Mouse (Mus musculus) embryonic facial prominence, embryonic 11.5 days (tissue): Measurements from ENCODE around the gene Gm13695. TPM values are rescaled to one million over a fixed set of nuclear protein-coding genes. Genes with fewer than 3 reads are reported as not detected.
"Not testable (repeated sequence)": the region's sequence is repeated elsewhere in the genome, so short reads cannot be mapped to it uniquely, and the experiment has no call there.

ENCODE experiments used
- ATAC-seq: fragments of 200-750 bp; cut with Nextera tagmentation; replicated peaks from 2 replicates; pipeline ENCODE4 v1.8.0; 2017; ENCODE audit warnings: low read depth; ENCODE audit not compliant: insufficient number of reproducible peaks, low FRiP score, low TSS enrichment
- DNase-seq: peaks from one replicate; pipeline ENCODE4 v3.0.0-alpha.2; 2015; ENCODE audit warnings: low spot score
- H3K27ac ChIP-seq: fragments of 300-500 bp; sonication (generic); replicated peaks from 2 replicates; pipeline ENCODE4 v1.5.1; 2014; ENCODE audit warnings: mild to moderate bottlenecking, low read depth, low read length, control low read depth
- H3K27me3 ChIP-seq: fragments of 300-500 bp; sonication (generic); 2 replicates; pipeline ENCODE4 v1.6.1; 2014; ENCODE audit warnings: mild to moderate bottlenecking, low read length, moderate library complexity, mixed read lengths; ENCODE audit not compliant: control insufficient read depth, insufficient read depth
- H3K36me3 ChIP-seq: fragments of 300-500 bp; sonication (generic); replicated peaks from 2 replicates; pipeline ENCODE4 v1.6.1; 2014; ENCODE audit warnings: low read depth, mild to moderate bottlenecking, low read length, moderate library complexity, mixed read lengths; ENCODE audit not compliant: control insufficient read depth, insufficient read depth
- H3K4me1 ChIP-seq: fragments of 300-500 bp; sonication (generic); 2 replicates; pipeline ENCODE4 v1.6.1; 2014; ENCODE audit warnings: low read length, mixed read lengths; ENCODE audit not compliant: control insufficient read depth, insufficient read depth
- H3K4me2 ChIP-seq: fragments of 300-500 bp; sonication (generic); 2 replicates; pipeline ENCODE4 v1.6.1; 2014; ENCODE audit warnings: low read depth, mild to moderate bottlenecking, control low read depth, low read length, moderate library complexity
- H3K4me3 ChIP-seq: fragments of 300-500 bp; sonication (generic); 2 replicates; pipeline ENCODE4 v1.5.1; 2014; ENCODE audit warnings: low read depth, low read length, control low read depth
- H3K9ac ChIP-seq: fragments of 300-500 bp; sonication (generic); replicated peaks from 2 replicates; pipeline ENCODE4 v1.6.1; 2014; ENCODE audit warnings: mild to moderate bottlenecking, control low read depth, low read length
- H3K9me3 ChIP-seq: fragments of 300-500 bp; sonication (generic); replicated peaks from 2 replicates; pipeline ENCODE4 v1.6.1; 2016; ENCODE audit warnings: mild to moderate bottlenecking, low read length, inconsistent platforms, mixed read lengths; ENCODE audit not compliant: control insufficient read depth
- WGBS: fragments of 180-500 bp; shearing (Covaris S2); extraction: QIAGEN DNeasy Blood & Tissue Kit; methylation state at CpG from one replicate; pipeline ENCODE4 v1.1.7; 2014; 5-methylcytosine and 5-hydroxymethylcytosine counted together
- polyA plus RNA-seq: library from polyadenylated mRNA; unstranded; fragments of >200 nt; fragmentation: Nextera tagmentation; extraction: Ambion mirVana; gene quantifications from 2 replicates; pipeline ENCODE4 v1.2.1, GENCODE M21; 2014

The Gm13695 gene
- not detected in 2 replicates for polyA plus RNA-seq

DNA sequence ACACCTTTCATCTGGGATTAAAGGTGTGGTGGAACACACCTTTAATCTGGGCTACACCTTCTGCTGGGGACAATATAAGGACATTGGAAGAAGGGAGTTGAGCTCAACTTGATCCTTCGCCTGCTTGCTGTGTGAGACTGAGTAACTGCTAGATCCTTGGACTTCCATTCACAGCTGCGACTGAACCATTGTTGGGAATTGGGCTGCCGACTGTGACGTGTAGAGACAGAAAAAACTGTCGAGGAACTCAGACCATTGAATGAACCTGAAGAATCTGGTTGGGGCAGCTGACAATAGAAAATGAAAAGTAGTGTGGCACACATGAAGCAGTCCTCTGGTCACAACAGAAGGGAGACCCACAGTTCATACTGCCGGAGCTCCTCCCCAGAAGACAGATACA lies at the start of gene Gm13695:
Gene Gm13695 (plus strand): TSS at position 301 of the 400 bp plus-strand sequence.
- no CpG with 5 or more reads among the region's 6 CpGs for WGBS
- H3K4me2 ChIP-seq, H3K4me1 ChIP-seq, H3K36me3 ChIP-seq, H3K9ac ChIP-seq, H3K9me3 ChIP-seq, ATAC-seq, DNase-seq, H3K27me3 ChIP-seq, H3K4me3 ChIP-seq, H3K27ac ChIP-seq: not testable (repeated sequence)

DNA sequence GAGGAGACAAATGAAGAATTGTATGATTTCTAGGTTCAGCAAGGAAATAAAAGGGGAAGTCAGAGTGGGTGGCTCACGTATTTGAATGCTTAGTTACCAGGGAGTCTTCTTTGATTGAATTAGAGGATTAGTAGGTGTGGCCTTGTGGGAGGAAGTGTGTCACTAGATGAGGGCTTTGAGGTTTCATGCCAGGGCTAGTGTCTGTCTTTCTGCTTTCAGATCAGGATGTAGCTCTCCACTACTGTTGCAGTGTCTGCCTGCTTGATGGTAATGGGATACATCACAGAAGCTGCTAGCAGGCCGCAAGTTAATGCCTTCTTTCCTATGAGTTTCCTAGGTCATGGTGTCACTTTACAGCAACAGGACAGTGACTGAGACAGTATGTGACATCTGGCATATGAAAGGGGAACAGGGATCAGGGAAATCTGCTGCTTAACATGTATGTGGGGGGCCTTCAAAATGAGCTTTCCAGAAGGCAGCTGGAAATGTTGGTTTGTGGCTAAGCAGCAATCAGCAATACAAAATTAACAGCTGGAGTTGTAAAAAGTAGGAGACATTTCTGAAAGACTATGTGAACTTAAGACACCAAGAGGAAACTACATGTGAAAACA lies 37.5 kb upstream of the Gm13695 start:
- Histone ChIP-seq H3K4me2 (no peak overlapping the region), H3K9me3 (no peaks in the 10 kb centered on the region), H3K36me3 (no peaks in the 10 kb centered on the region), H3K27ac (no peak overlapping the region), H3K27me3 (no peaks in the 10 kb centered on the region), H3K4me1 (no peaks in the 10 kb centered on the region), H3K9ac (no peak overlapping the region), H3K4me3 (no peak overlapping the region)
- 28% methylated on average over 2 of the region's 2 CpGs for WGBS
- DNase-seq (no peak), ATAC-seq (no peak)

DNA sequence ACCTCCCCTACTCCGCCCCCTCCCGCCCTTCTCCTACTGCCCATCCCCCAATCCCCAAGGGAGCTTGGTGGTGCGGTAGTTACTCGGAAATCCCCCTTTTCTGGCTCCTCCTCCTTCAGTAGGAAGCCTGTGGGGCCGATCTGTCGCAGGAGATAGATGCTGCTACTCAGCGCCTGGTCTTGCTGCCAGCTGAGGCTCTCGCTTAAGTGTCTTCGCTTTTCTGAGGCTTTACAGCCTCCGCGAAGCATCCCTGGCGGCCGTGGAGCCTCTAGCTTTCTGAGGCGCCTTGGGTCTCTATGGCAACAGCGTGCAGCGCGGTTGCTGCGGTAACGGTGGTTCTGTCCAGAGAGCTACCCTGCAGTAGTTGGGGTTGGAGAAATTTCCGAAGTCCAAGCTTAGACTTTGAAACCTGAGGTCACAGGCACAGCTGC lies 26.2 kb upstream of the Gm13695 start, which contains the start of gene Zswim2:
Gene Zswim2 (minus strand): TSS at position 298 of the 431 bp plus-strand sequence.
- Histone ChIP-seq H3K9ac (no peak within 1 kb of the TSS), H3K4me1 (no peaks in the 10 kb centered on the region), H3K9me3 (no peaks in the 10 kb centered on the region), H3K4me3 (peak within 1 kb of the TSS; percentile 20), H3K27ac (no peak within 1 kb of the TSS), H3K27me3 (no peaks in the 10 kb centered on the region), H3K4me2 (peak within 1 kb of the TSS; percentile 46), H3K36me3 (no peaks in the 10 kb centered on the region)
- DNase-seq (peak; percentile 83), ATAC-seq (peak; percentile 96)
- under 1% methylated on average over 20 of the region's 20 CpGs for WGBS

DNA sequence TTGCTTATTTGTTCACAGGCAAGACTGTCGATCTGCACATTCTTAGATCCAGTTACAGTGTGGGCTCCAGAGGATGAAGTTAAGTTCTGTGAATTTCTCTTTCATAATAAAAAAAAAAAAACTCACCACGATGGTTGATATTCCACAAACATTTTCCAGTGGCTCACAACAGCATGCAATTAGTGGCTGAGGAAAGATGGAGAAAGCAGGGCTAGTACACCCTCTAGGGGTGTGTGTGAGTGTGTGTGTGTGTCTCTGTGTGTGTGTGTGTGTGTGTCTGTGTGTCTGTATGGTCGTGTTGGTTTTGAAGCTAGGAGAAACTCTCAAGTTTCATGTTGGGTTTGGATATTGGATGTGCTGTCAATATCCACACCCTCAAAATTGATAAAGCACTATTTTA lies 25.7 kb upstream of the Gm13695 start:
- H3K4me3 ChIP-seq = no peak overlapping the region

DNA sequence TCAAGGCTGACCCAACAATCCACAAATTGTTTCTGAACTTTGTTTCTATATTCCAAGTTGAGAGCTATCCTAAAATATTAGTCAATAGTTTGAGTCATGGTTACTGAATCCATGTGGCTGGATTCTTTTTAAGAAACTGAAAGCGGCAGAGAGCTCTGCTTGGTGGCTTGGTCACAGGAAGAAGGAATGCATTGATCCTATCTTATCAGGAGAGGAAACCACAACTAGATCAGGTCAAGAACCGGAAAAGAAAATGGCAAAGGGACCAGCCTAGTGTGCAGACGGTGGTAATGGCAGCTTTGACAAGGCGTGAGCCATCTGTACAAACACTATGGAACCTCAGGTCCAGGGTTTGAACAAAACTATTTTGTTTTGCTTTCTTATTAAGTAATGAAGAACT lies 25.3 kb upstream of the Gm13695 start:
- Histone ChIP-seq H3K9me3 (no peaks in the 10 kb centered on the region), H3K4me3 (no peak overlapping the region), H3K4me1 (no peaks in the 10 kb centered on the region), H3K9ac (no peak overlapping the region), H3K27me3 (no peaks in the 10 kb centered on the region), H3K27ac (no peak overlapping the region), H3K36me3 (no peaks in the 10 kb centered on the region), H3K4me2 (no peak overlapping the region)
- 68% methylated on average over 4 of the region's 4 CpGs for WGBS
- DNase-seq (no peak), ATAC-seq (no peak)

More for the DNA sequence above, 25.7 kb upstream of the Gm13695 start:
- ATAC-seq = no peak
- Histone ChIP-seq H3K27ac (no peak overlapping the region), H3K4me2 (peak overlapping the region; percentile 46; the same call in 1 of the 2 replicates), H3K9me3 (no peaks in the 10 kb centered on the region), H3K9ac (no peak overlapping the region), H3K27me3 (no peaks in the 10 kb centered on the region), H3K4me1 (no peaks in the 10 kb centered on the region), H3K36me3 (no peaks in the 10 kb centered on the region)
- 43% methylated on average over 3 of the region's 3 CpGs for WGBS
- no peak for DNase-seq

DNA sequence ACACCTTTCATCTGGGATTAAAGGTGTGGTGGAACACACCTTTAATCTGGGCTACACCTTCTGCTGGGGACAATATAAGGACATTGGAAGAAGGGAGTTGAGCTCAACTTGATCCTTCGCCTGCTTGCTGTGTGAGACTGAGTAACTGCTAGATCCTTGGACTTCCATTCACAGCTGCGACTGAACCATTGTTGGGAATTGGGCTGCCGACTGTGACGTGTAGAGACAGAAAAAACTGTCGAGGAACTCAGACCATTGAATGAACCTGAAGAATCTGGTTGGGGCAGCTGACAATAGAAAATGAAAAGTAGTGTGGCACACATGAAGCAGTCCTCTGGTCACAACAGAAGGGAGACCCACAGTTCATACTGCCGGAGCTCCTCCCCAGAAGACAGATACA lies 11.7 kb upstream of the Gm13695 start, which contains the start of gene Gm13698:
Gene Gm13698 (plus strand): TSS at position 301 of the 400 bp plus-strand sequence.
- H3K9ac ChIP-seq, H3K27ac ChIP-seq, H3K4me1 ChIP-seq, H3K4me2 ChIP-seq, ATAC-seq, H3K4me3 ChIP-seq, H3K9me3 ChIP-seq, H3K36me3 ChIP-seq, DNase-seq, H3K27me3 ChIP-seq: not testable (repeated sequence)
- no CpG with 5 or more reads among the region's 6 CpGs for WGBS

DNA sequence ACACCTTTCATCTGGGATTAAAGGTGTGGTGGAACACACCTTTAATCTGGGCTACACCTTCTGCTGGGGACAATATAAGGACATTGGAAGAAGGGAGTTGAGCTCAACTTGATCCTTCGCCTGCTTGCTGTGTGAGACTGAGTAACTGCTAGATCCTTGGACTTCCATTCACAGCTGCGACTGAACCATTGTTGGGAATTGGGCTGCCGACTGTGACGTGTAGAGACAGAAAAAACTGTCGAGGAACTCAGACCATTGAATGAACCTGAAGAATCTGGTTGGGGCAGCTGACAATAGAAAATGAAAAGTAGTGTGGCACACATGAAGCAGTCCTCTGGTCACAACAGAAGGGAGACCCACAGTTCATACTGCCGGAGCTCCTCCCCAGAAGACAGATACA lies 5.9 kb upstream of the Gm13695 start, which contains the start of gene Gm13693:
Gene Gm13693 (plus strand): TSS at position 301 of the 400 bp plus-strand sequence.
- H3K4me2 ChIP-seq, H3K4me1 ChIP-seq, H3K9me3 ChIP-seq, H3K9ac ChIP-seq, DNase-seq, ATAC-seq, H3K36me3 ChIP-seq, H3K27ac ChIP-seq, H3K27me3 ChIP-seq, H3K4me3 ChIP-seq: not testable (repeated sequence)
- WGBS = no CpG with 5 or more reads among the region's 6 CpGs

DNA sequence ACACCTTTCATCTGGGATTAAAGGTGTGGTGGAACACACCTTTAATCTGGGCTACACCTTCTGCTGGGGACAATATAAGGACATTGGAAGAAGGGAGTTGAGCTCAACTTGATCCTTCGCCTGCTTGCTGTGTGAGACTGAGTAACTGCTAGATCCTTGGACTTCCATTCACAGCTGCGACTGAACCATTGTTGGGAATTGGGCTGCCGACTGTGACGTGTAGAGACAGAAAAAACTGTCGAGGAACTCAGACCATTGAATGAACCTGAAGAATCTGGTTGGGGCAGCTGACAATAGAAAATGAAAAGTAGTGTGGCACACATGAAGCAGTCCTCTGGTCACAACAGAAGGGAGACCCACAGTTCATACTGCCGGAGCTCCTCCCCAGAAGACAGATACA lies 5.7 kb downstream of the Gm13695 start, which contains the start of gene Gm13696:
Gene Gm13696 (plus strand): TSS at position 301 of the 400 bp plus-strand sequence.
- no CpG with 5 or more reads among the region's 6 CpGs for WGBS
- not testable (repeated sequence) for H3K4me3 ChIP-seq, H3K4me1 ChIP-seq, H3K27ac ChIP-seq, ATAC-seq, H3K27me3 ChIP-seq, DNase-seq, H3K4me2 ChIP-seq, H3K9ac ChIP-seq, H3K9me3 ChIP-seq, H3K36me3 ChIP-seq
